Mouse (Mus musculus): ENCODE results near the gene Pak7. TPM values are rescaled to one million over a fixed set of nuclear protein-coding genes. Genes with fewer than 3 reads are reported as not detected.
A peak's percentile ranks its signal among the peaks of the same experiment; 100 is the strongest.

The Pak7 gene
- total and polyA plus RNA-seq, 2 experiments from 2014 or later = 21.2 to 28.7 TPM

GRCm38 (mm10) chr2:136325646-136326045 lies 62.1 kb downstream of the Pak7 start:
- DNase-seq (ENCODE audit: low spot score) (peak; percentile 48), ATAC-seq (ENCODE audit: low FRiP score) (no peak)
- Histone ChIP-seq H3K27me3 (ENCODE audit: insufficient read depth, low read length) (no peaks in the 10 kb centered on the region), H3K4me2 (ENCODE audit: low read depth, low read length, poor library complexity, severe bottlenecking) (no peak overlapping the region), H3K9ac (replicated peaks; ENCODE audit: low read length, poor library complexity, severe bottlenecking) (no peak overlapping the region), H3K36me3 (ENCODE audit: insufficient read depth, low read length) (no peaks in the 10 kb centered on the region), H3K4me3 (ENCODE audit: low read depth, low read length) (no peak overlapping the region), H3K27ac (ENCODE audit: low read depth, low read length) (no peak overlapping the region), H3K9me3 (ENCODE audit: low read length) (no peaks in the 10 kb centered on the region), H3K4me1 (ENCODE audit: insufficient read depth, low read length) (no peaks in the 10 kb centered on the region)
- 67% methylated on average over 4 of the region's 4 CpGs for WGBS
- no peak for TF ChIP-seq CTCF (IDR thresholded peaks at IDR 0.05)

- ATAC-seq (ENCODE audit: low FRiP score) (no peak), DNase-seq (ENCODE audit: low spot score) (no peak)
- Histone ChIP-seq H3K4me1 (ENCODE audit: insufficient read depth, low read length) (no peaks in the 10 kb centered on the region), H3K4me2 (ENCODE audit: low read depth, low read length, poor library complexity, severe bottlenecking) (no peak overlapping the region), H3K27ac (ENCODE audit: low read depth, low read length) (no peak overlapping the region), H3K9me3 (ENCODE audit: low read length) (no peaks in the 10 kb centered on the region), H3K4me3 (ENCODE audit: low read depth, low read length) (no peak overlapping the region), H3K27me3 (ENCODE audit: insufficient read depth, low read length) (no peaks in the 10 kb centered on the region), H3K9ac (replicated peaks; ENCODE audit: low read length, poor library complexity, severe bottlenecking) (no peak overlapping the region), H3K36me3 (ENCODE audit: insufficient read depth, low read length) (no peaks in the 10 kb centered on the region)
- WGBS = 37% methylated on average over 3 of the region's 3 CpGs
- no peak for TF ChIP-seq CTCF (IDR thresholded peaks at IDR 0.05)
Observed at GRCm38 (mm10) chr2:136309313-136309712, 78.5 kb downstream of the Pak7 start.

- DNase-seq (ENCODE audit: low spot score) (no peak), ATAC-seq (ENCODE audit: low FRiP score) (no peak)
- Histone ChIP-seq H3K9ac (replicated peaks; ENCODE audit: low read length, poor library complexity, severe bottlenecking) (no peak overlapping the region), H3K36me3 (ENCODE audit: insufficient read depth, low read length) (no peaks in the 10 kb centered on the region), H3K4me3 (ENCODE audit: low read depth, low read length) (no peak overlapping the region), H3K27me3 (ENCODE audit: insufficient read depth, low read length) (no peaks in the 10 kb centered on the region), H3K9me3 (ENCODE audit: low read length) (no peaks in the 10 kb centered on the region), H3K4me1 (ENCODE audit: insufficient read depth, low read length) (no peaks in the 10 kb centered on the region), H3K27ac (ENCODE audit: low read depth, low read length) (no peak overlapping the region), H3K4me2 (ENCODE audit: low read depth, low read length, poor library complexity, severe bottlenecking) (no peak overlapping the region)
- TF ChIP-seq CTCF (IDR thresholded peaks at IDR 0.05) = no peak
- WGBS = 70% methylated on average over 4 of the region's 4 CpGs
Observed at GRCm38 (mm10) chr2:136308743-136309142, 79.0 kb downstream of the Pak7 start.

- DNase-seq (ENCODE audit: low spot score) = peak; percentile 64
Observed at GRCm38 (mm10) chr2:136302201-136302600, 85.6 kb downstream of the Pak7 start.

GRCm38 (mm10) chr2:136301406-136301805 lies 86.4 kb downstream of the Pak7 start:
- ATAC-seq (ENCODE audit: low FRiP score) = no peak; the same call in 1 of the 2 replicates
- no peak overlapping the region for H3K9ac ChIP-seq (replicated peaks; ENCODE audit: low read length, poor library complexity, severe bottlenecking)
- no peaks in the 10 kb centered on the region for H3K27me3 ChIP-seq (ENCODE audit: insufficient read depth, low read length)
- no peak overlapping the region for H3K27ac ChIP-seq (ENCODE audit: low read depth, low read length)
- TF ChIP-seq CTCF (IDR thresholded peaks at IDR 0.05) = no peak
- H3K4me3 ChIP-seq (ENCODE audit: low read depth, low read length) = no peak overlapping the region
- no peaks in the 10 kb centered on the region for H3K4me1 ChIP-seq (ENCODE audit: insufficient read depth, low read length)
- DNase-seq (ENCODE audit: low spot score) = peak; percentile 69
- H3K9me3 ChIP-seq (ENCODE audit: low read length) = no peaks in the 10 kb centered on the region
- no peaks in the 10 kb centered on the region for H3K36me3 ChIP-seq (ENCODE audit: insufficient read depth, low read length)
- no peak overlapping the region for H3K4me2 ChIP-seq (ENCODE audit: low read depth, low read length, poor library complexity, severe bottlenecking)

More at GRCm38 (mm10) chr2:136302201-136302600, 85.6 kb downstream of the Pak7 start:
- no peak for TF ChIP-seq CTCF (IDR thresholded peaks at IDR 0.05)
- Histone ChIP-seq H3K27me3 (ENCODE audit: insufficient read depth, low read length) (no peaks in the 10 kb centered on the region), H3K9ac (replicated peaks; ENCODE audit: low read length, poor library complexity, severe bottlenecking) (no peak overlapping the region), H3K4me3 (ENCODE audit: low read depth, low read length) (no peak overlapping the region), H3K36me3 (ENCODE audit: insufficient read depth, low read length) (no peaks in the 10 kb centered on the region), H3K4me2 (ENCODE audit: low read depth, low read length, poor library complexity, severe bottlenecking) (no peak overlapping the region), H3K4me1 (ENCODE audit: insufficient read depth, low read length) (no peaks in the 10 kb centered on the region), H3K9me3 (ENCODE audit: low read length) (no peaks in the 10 kb centered on the region), H3K27ac (ENCODE audit: low read depth, low read length) (no peak overlapping the region)
- no peak for ATAC-seq (ENCODE audit: low FRiP score)
- WGBS = 72% methylated on average over 2 of the region's 2 CpGs

GRCm38 (mm10) chr2:136297371-136297770 lies 90.4 kb downstream of the Pak7 start:
- 44% methylated on average over 1 of the region's 1 CpGs for WGBS
- H3K36me3 ChIP-seq (ENCODE audit: insufficient read depth, low read length) = no peaks in the 10 kb centered on the region
- no peak for TF ChIP-seq CTCF (IDR thresholded peaks at IDR 0.05)
- no peak overlapping the region for H3K27ac ChIP-seq (ENCODE audit: low read depth, low read length)
- H3K4me1 ChIP-seq (ENCODE audit: insufficient read depth, low read length) = no peaks in the 10 kb centered on the region
- H3K4me2 ChIP-seq (ENCODE audit: low read depth, low read length, poor library complexity, severe bottlenecking) = no peak overlapping the region
- no peaks in the 10 kb centered on the region for H3K27me3 ChIP-seq (ENCODE audit: insufficient read depth, low read length)
- ATAC-seq (ENCODE audit: low FRiP score) = no peak
- DNase-seq (ENCODE audit: low spot score) = no peak
- no peak overlapping the region for H3K4me3 ChIP-seq (ENCODE audit: low read depth, low read length)
- H3K9me3 ChIP-seq (ENCODE audit: low read length) = no peaks in the 10 kb centered on the region
- H3K9ac ChIP-seq (replicated peaks; ENCODE audit: low read length, poor library complexity, severe bottlenecking) = no peak overlapping the region

Data from midbrain, postnatal 0 days (tissue).